Mouse (Mus musculus): ENCODE data around the gene Mcfd2. TPM values are rescaled to one million over a fixed set of nuclear protein-coding genes. Genes with fewer than 3 reads are reported as not detected.
A peak's percentile ranks its signal among the peaks of the same experiment; 100 is the strongest.

Mcfd2 gene
- 77.6 and 80.0 TPM in 2 replicates for polyA plus RNA-seq (2014; fragmentation: Nextera tagmentation; extraction: Ambion mirVana)

GRCm38 (mm10) chr17:87265792-87266186 lies at the start of gene Mcfd2:
TSS of gene Mcfd2 (minus strand) at chr17:87265935.
- Histone ChIP-seq H3K36me3 (ENCODE audit: control insufficient read depth, insufficient read depth, low read length) (peaks cover 4% of the 10 kb centered on the region; the same call in 1 of the 2 replicates), H3K9ac (ENCODE audit: low read length) (peak within 1 kb of the TSS; percentile 89), H3K9me3 (ENCODE audit: control insufficient read depth, low read length) (no peaks in the 10 kb centered on the region), H3K27me3 (ENCODE audit: control insufficient read depth, insufficient read depth, low read length) (no peaks in the 10 kb centered on the region), H3K27ac (replicated peaks; ENCODE audit: low read depth, low read length) (0 out of 2 replicates have a peak within 1 kb of the TSS, but pooled peaks have one; percentile 15), H3K4me2 (ENCODE audit: low read depth, severe bottlenecking) (peak within 1 kb of the TSS; percentile 81), H3K4me3 (ENCODE audit: low read depth, low read length) (peak within 1 kb of the TSS; percentile 61), H3K4me1 (ENCODE audit: control insufficient read depth, insufficient read depth, low read length) (peaks cover 9% of the 10 kb centered on the region)
- DNase-seq (ENCODE audit: low spot score) (peak; percentile 99), ATAC-seq (ENCODE audit: insufficient number of reproducible peaks, low FRiP score, low TSS enrichment, low read depth) (peak; percentile 90)
- WGBS: under 1% methylated on average over 34 of the region's 41 CpGs

- Histone ChIP-seq H3K4me3 (ENCODE audit: low read depth, low read length) (no peak overlapping the region), H3K4me1 (ENCODE audit: control insufficient read depth, insufficient read depth, low read length) (peaks cover 8% of the 10 kb centered on the region), H3K9me3 (ENCODE audit: control insufficient read depth, low read length) (no peaks in the 10 kb centered on the region), H3K27me3 (ENCODE audit: control insufficient read depth, insufficient read depth, low read length) (no peaks in the 10 kb centered on the region), H3K4me2 (ENCODE audit: low read depth, severe bottlenecking) (no peak overlapping the region), H3K36me3 (ENCODE audit: control insufficient read depth, insufficient read depth, low read length) (no peaks in the 10 kb centered on the region), H3K27ac (replicated peaks; ENCODE audit: low read depth, low read length) (no peak overlapping the region), H3K9ac (ENCODE audit: low read length) (no peak overlapping the region)
- peak; percentile 32; the same call in 1 of the 2 replicates for ATAC-seq (ENCODE audit: insufficient number of reproducible peaks, low FRiP score, low TSS enrichment, low read depth)
- peak; percentile 96 for DNase-seq (ENCODE audit: low spot score)
- WGBS: 14% methylated on average over 9 of the region's 9 CpGs
Measured at GRCm38 (mm10) chr17:87315021-87315531, 49.3 kb upstream of the Mcfd2 start.

- no peaks in the 10 kb centered on the region for H3K36me3 ChIP-seq (ENCODE audit: control insufficient read depth, insufficient read depth, low read length)
- peaks cover 8% of the 10 kb centered on the region for H3K4me1 ChIP-seq (ENCODE audit: control insufficient read depth, insufficient read depth, low read length)
- peak; percentile 19; the same call in 1 of the 2 replicates for ATAC-seq (ENCODE audit: insufficient number of reproducible peaks, low FRiP score, low TSS enrichment, low read depth)
- H3K9ac ChIP-seq (ENCODE audit: low read length): no peak overlapping the region
- H3K9me3 ChIP-seq (ENCODE audit: control insufficient read depth, low read length): no peaks in the 10 kb centered on the region
- WGBS: 59% methylated on average over 3 of the region's 5 CpGs
- no peaks in the 10 kb centered on the region for H3K27me3 ChIP-seq (ENCODE audit: control insufficient read depth, insufficient read depth, low read length)
- no peak for DNase-seq (ENCODE audit: low spot score)
- no peak overlapping the region for H3K27ac ChIP-seq (replicated peaks; ENCODE audit: low read depth, low read length)
- H3K4me2 ChIP-seq (ENCODE audit: low read depth, severe bottlenecking): no peak overlapping the region
- H3K4me3 ChIP-seq (ENCODE audit: low read depth, low read length): no peak overlapping the region
Measured at GRCm38 (mm10) chr17:87314530-87314946, 48.8 kb upstream of the Mcfd2 start.

- Histone ChIP-seq H3K36me3 (ENCODE audit: control insufficient read depth, insufficient read depth, low read length) (no peaks in the 10 kb centered on the region), H3K27me3 (ENCODE audit: control insufficient read depth, insufficient read depth, low read length) (no peaks in the 10 kb centered on the region), H3K4me2 (ENCODE audit: low read depth, severe bottlenecking) (no peak overlapping the region), H3K27ac (replicated peaks; ENCODE audit: low read depth, low read length) (no peak overlapping the region), H3K9me3 (ENCODE audit: control insufficient read depth, low read length) (no peaks in the 10 kb centered on the region), H3K9ac (ENCODE audit: low read length) (no peak overlapping the region), H3K4me3 (ENCODE audit: low read depth, low read length) (no peak overlapping the region), H3K4me1 (ENCODE audit: control insufficient read depth, insufficient read depth, low read length) (peaks cover 8% of the 10 kb centered on the region)
- no peak for ATAC-seq (ENCODE audit: insufficient number of reproducible peaks, low FRiP score, low TSS enrichment, low read depth)
- 80% methylated on average over 8 of the region's 8 CpGs for WGBS
- no peak for DNase-seq (ENCODE audit: low spot score)
Measured at GRCm38 (mm10) chr17:87314121-87314520, 48.4 kb upstream of the Mcfd2 start.

- H3K4me2 ChIP-seq (ENCODE audit: low read depth, severe bottlenecking): no peak overlapping the region
- WGBS: 50% methylated on average over 18 of the region's 18 CpGs
Measured at GRCm38 (mm10) chr17:87312924-87313870, 47.5 kb upstream of the Mcfd2 start.

GRCm38 (mm10) chr17:87312351-87312750 lies 46.6 kb upstream of the Mcfd2 start:
- ATAC-seq (ENCODE audit: insufficient number of reproducible peaks, low FRiP score, low TSS enrichment, low read depth): no peak
- no peak overlapping the region for H3K4me2 ChIP-seq (ENCODE audit: low read depth, severe bottlenecking)
- 64% methylated on average over 12 of the region's 12 CpGs for WGBS
- H3K27ac ChIP-seq (replicated peaks; ENCODE audit: low read depth, low read length): no peak overlapping the region
- no peaks in the 10 kb centered on the region for H3K27me3 ChIP-seq (ENCODE audit: control insufficient read depth, insufficient read depth, low read length)
- H3K4me1 ChIP-seq (ENCODE audit: control insufficient read depth, insufficient read depth, low read length): peaks cover 8% of the 10 kb centered on the region
- no peak overlapping the region for H3K4me3 ChIP-seq (ENCODE audit: low read depth, low read length)
- no peak overlapping the region for H3K9ac ChIP-seq (ENCODE audit: low read length)
- H3K9me3 ChIP-seq (ENCODE audit: control insufficient read depth, low read length): no peaks in the 10 kb centered on the region
- no peaks in the 10 kb centered on the region for H3K36me3 ChIP-seq (ENCODE audit: control insufficient read depth, insufficient read depth, low read length)
- DNase-seq (ENCODE audit: low spot score): no peak

More at GRCm38 (mm10) chr17:87312924-87313870, 47.5 kb upstream of the Mcfd2 start:
- DNase-seq (ENCODE audit: low spot score) (peak; percentile 29), ATAC-seq (ENCODE audit: insufficient number of reproducible peaks, low FRiP score, low TSS enrichment, low read depth) (no peak)
- H3K27ac ChIP-seq (replicated peaks; ENCODE audit: low read depth, low read length): no peak overlapping the region
- no peak overlapping the region for H3K9ac ChIP-seq (ENCODE audit: low read length)
- no peaks in the 10 kb centered on the region for H3K9me3 ChIP-seq (ENCODE audit: control insufficient read depth, low read length)
- peaks cover 8% of the 10 kb centered on the region for H3K4me1 ChIP-seq (ENCODE audit: control insufficient read depth, insufficient read depth, low read length)
- H3K36me3 ChIP-seq (ENCODE audit: control insufficient read depth, insufficient read depth, low read length): no peaks in the 10 kb centered on the region
- H3K27me3 ChIP-seq (ENCODE audit: control insufficient read depth, insufficient read depth, low read length): no peaks in the 10 kb centered on the region
- H3K4me3 ChIP-seq (ENCODE audit: low read depth, low read length): no peak overlapping the region

- Histone ChIP-seq H3K4me1 (ENCODE audit: control insufficient read depth, insufficient read depth, low read length) (peaks cover 8% of the 10 kb centered on the region), H3K4me3 (ENCODE audit: low read depth, low read length) (no peak overlapping the region), H3K9ac (ENCODE audit: low read length) (no peak overlapping the region), H3K9me3 (ENCODE audit: control insufficient read depth, low read length) (no peaks in the 10 kb centered on the region), H3K27ac (replicated peaks; ENCODE audit: low read depth, low read length) (no peak overlapping the region), H3K27me3 (ENCODE audit: control insufficient read depth, insufficient read depth, low read length) (no peaks in the 10 kb centered on the region), H3K4me2 (ENCODE audit: low read depth, severe bottlenecking) (no peak overlapping the region), H3K36me3 (ENCODE audit: control insufficient read depth, insufficient read depth, low read length) (no peaks in the 10 kb centered on the region)
- ATAC-seq (ENCODE audit: insufficient number of reproducible peaks, low FRiP score, low TSS enrichment, low read depth) (no peak), DNase-seq (ENCODE audit: low spot score) (no peak)
- WGBS: 81% methylated on average over 7 of the region's 7 CpGs
Measured at GRCm38 (mm10) chr17:87310497-87310896, 44.8 kb upstream of the Mcfd2 start.

GRCm38 (mm10) chr17:87309073-87309788 lies 43.5 kb upstream of the Mcfd2 start:
- peaks cover 4% of the 10 kb centered on the region; the same call in 1 of the 2 replicates for H3K4me1 ChIP-seq (ENCODE audit: control insufficient read depth, insufficient read depth, low read length)
- no peaks in the 10 kb centered on the region for H3K27me3 ChIP-seq (ENCODE audit: control insufficient read depth, insufficient read depth, low read length)
- no peak overlapping the region for H3K4me3 ChIP-seq (ENCODE audit: low read depth, low read length)
- no peaks in the 10 kb centered on the region for H3K9me3 ChIP-seq (ENCODE audit: control insufficient read depth, low read length)
- H3K36me3 ChIP-seq (ENCODE audit: control insufficient read depth, insufficient read depth, low read length): no peaks in the 10 kb centered on the region
- H3K27ac ChIP-seq (replicated peaks; ENCODE audit: low read depth, low read length): no peak overlapping the region
- no peak overlapping the region for H3K4me2 ChIP-seq (ENCODE audit: low read depth, severe bottlenecking)
- 79% methylated on average over 12 of the region's 12 CpGs for WGBS
- DNase-seq (ENCODE audit: low spot score): no peak
- no peak overlapping the region for H3K9ac ChIP-seq (ENCODE audit: low read length)
- no peak for ATAC-seq (ENCODE audit: insufficient number of reproducible peaks, low FRiP score, low TSS enrichment, low read depth)
